Mouse (Mus musculus) right cerebral cortex, postnatal 10 days (tissue): ENCODE measurements at regions not wholly inside any gene's neighbourhood (a gene's known extent, or its start where the extent isn't known, plus 50 kb on each side); places are given as distances from the start of the nearest gene placed in this dataset.

Source experiments
- DNase-seq, 2 experiments: peaks; one replicate each; pipeline ENCODE4 v3.0.0; 2021; ENCODE audit warnings: low spot score in 2 of 2

GRCm38 (mm10) chr15:36669748-36670147 lies 337.8 kb downstream of the Zfp706 start:
- no peak for DNase-seq

GRCm38 (mm10) chr15:36666566-36666965 lies 341.0 kb downstream of the Zfp706 start:
- no peak for DNase-seq

- no peak for DNase-seq
These were observed 343.2 kb downstream of the Zfp706 start for GRCm38 (mm10) chr15:36664391-36664790.

- no peak for DNase-seq
These were observed 346.6 kb downstream of the Zfp706 start for GRCm38 (mm10) chr15:36660986-36661385.
